Mouse (Mus musculus) stomach, embryonic 16.5 days (tissue): ENCODE data around the gene Pld1. TPM values are rescaled to one million over a fixed set of nuclear protein-coding genes. Genes with fewer than 3 reads are reported as not detected.

Source experiments
- ATAC-seq: fragments of 200-750 bp; cut with Nextera tagmentation; 2 replicates; pipeline ENCODE4 v1.8.0; 2017; ENCODE audit warnings: moderate number of reproducible peaks, moderate TSS enrichment; ENCODE audit not compliant: insufficient read depth, low FRiP score
- H3K27ac ChIP-seq: fragments of 300-500 bp; sonication (generic); 2 replicates; pipeline ENCODE4 v1.5.1; 2014; ENCODE audit warnings: low read length
- H3K27me3 ChIP-seq: fragments of 300-500 bp; sonication (generic); 2 replicates; pipeline ENCODE4 v1.6.1; 2014; ENCODE audit warnings: low read length, control low read depth, mixed read lengths; ENCODE audit not compliant: control insufficient read depth, insufficient read depth
- H3K36me3 ChIP-seq: fragments of 300-500 bp; sonication (generic); 2 replicates; pipeline ENCODE4 v1.6.1; 2014; ENCODE audit warnings: low read length; ENCODE audit not compliant: control insufficient read depth, insufficient read depth
- H3K4me1 ChIP-seq: fragments of 300-500 bp; sonication (generic); 2 replicates; pipeline ENCODE4 v1.6.1; 2014; ENCODE audit warnings: low read length, control low read depth, mixed read lengths; ENCODE audit not compliant: control insufficient read depth, insufficient read depth
- H3K4me2 ChIP-seq: fragments of 300-500 bp; sonication (generic); 2 replicates; pipeline ENCODE4 v1.6.1; 2014; ENCODE audit warnings: low read depth, low read length, mixed read lengths
- H3K4me3 ChIP-seq: fragments of 300-500 bp; sonication (generic); replicated peaks from 2 replicates; pipeline ENCODE4 v1.5.1; 2014; ENCODE audit warnings: mild to moderate bottlenecking, low read length
- H3K9ac ChIP-seq: fragments of 300-500 bp; sonication (generic); 2 replicates; pipeline ENCODE4 v1.6.1; 2014; ENCODE audit warnings: low read length
- H3K9me3 ChIP-seq: fragments of 300-500 bp; sonication (generic); replicated peaks from 2 replicates; pipeline ENCODE4 v1.6.1; 2016; ENCODE audit warnings: low read length, control low read depth; ENCODE audit not compliant: control insufficient read depth
- WGBS: fragments of 180-500 bp; shearing (Covaris S2); extraction: QIAGEN DNeasy Blood & Tissue Kit; methylation state at CpG from one replicate; pipeline ENCODE4 v1.1.7; 2014; 5-methylcytosine and 5-hydroxymethylcytosine counted together
- polyA plus RNA-seq: library from polyadenylated mRNA; unstranded; fragments of >200 nt; fragmentation: Nextera tagmentation; extraction: Ambion mirVana; gene quantifications from 2 replicates; pipeline ENCODE4 v1.2.1, GENCODE M21; 2015

Pld1 gene
- polyA plus RNA-seq, 1 experiment from 2014 or later: 11.4 TPM

- 50% methylated on average over 1 of the region's 1 CpGs for WGBS
- H3K36me3 ChIP-seq: no peaks in the 10 kb centered on the region
- H3K4me3 ChIP-seq: no peak overlapping the region
- no peaks in the 10 kb centered on the region for H3K9me3 ChIP-seq
- no peaks in the 10 kb centered on the region for H3K27me3 ChIP-seq
- H3K27ac ChIP-seq: no peak overlapping the region
- H3K4me2 ChIP-seq: no peak overlapping the region
- H3K9ac ChIP-seq: no peak overlapping the region
- H3K4me1 ChIP-seq: no peaks in the 10 kb centered on the region
- ATAC-seq: no peak
Observed at GRCm38 (mm10) chr3:28164678-28165077, 226.2 kb downstream of the Pld1 start.

- Histone ChIP-seq H3K27ac (no peak overlapping the region), H3K9me3 (no peaks in the 10 kb centered on the region), H3K4me2 (no peak overlapping the region), H3K9ac (no peak overlapping the region), H3K27me3 (no peaks in the 10 kb centered on the region), H3K4me3 (no peak overlapping the region), H3K36me3 (no peaks in the 10 kb centered on the region), H3K4me1 (no peaks in the 10 kb centered on the region)
- no peak for ATAC-seq
- 0% methylated on average over 1 of the region's 1 CpGs for WGBS
Observed at GRCm38 (mm10) chr3:28165598-28165997, 227.1 kb downstream of the Pld1 start.

GRCm38 (mm10) chr3:28167796-28168505 is 229.5 kb downstream of the Pld1 start:
- 84% methylated on average over 6 of the region's 6 CpGs for WGBS
- no peak overlapping the region for H3K9ac ChIP-seq

DNA sequence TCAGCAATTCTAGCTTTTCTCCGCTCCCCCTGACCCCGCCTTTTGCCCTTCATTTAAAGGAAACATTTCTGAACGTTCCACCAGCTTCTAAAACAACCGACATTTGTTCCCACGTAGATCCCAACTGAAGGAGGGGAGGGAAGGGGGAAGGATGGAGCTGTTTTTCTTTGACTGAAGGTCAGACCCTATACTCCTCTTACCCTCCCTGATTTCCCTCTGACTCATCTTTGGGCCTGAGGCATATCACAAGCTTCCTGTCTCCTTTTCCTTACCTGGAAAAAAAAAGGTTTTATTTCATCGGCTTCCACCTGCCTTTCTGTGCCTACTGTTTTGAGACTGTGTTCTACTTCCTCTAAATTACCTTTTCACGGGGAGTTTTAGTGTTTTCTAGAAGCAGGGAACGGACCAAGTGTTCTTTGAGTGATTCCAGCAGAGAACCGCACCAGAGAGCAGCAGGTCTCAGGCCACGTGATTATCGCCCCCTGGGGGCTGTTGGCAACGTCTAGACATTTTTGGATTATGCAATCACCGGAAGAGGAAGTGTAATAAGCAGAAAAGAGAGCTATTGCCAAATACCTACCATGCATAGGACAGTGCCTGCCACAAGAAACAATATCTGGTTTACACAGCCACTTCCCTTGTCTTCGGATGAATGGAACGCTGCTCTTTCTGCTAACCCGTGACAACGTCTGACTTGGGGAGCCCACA is 232.6 kb downstream of the Pld1 start:
- peak; percentile 24; the same call in 1 of the 2 replicates for ATAC-seq
- Histone ChIP-seq H3K9ac (no peak overlapping the region), H3K36me3 (no peaks in the 10 kb centered on the region), H3K4me2 (no peak overlapping the region), H3K27me3 (no peaks in the 10 kb centered on the region), H3K4me3 (no peak overlapping the region), H3K9me3 (no peaks in the 10 kb centered on the region), H3K4me1 (peaks cover 9% of the 10 kb centered on the region), H3K27ac (no peak overlapping the region)
- WGBS: 38% methylated on average over 17 of the region's 17 CpGs

More at GRCm38 (mm10) chr3:28167796-28168505, 229.5 kb downstream of the Pld1 start:
- no peak overlapping the region for H3K27ac ChIP-seq
- H3K4me1 ChIP-seq: peaks cover 9% of the 10 kb centered on the region
- no peaks in the 10 kb centered on the region for H3K36me3 ChIP-seq
- no peaks in the 10 kb centered on the region for H3K27me3 ChIP-seq
- no peaks in the 10 kb centered on the region for H3K9me3 ChIP-seq
- no peak for ATAC-seq
- no peak overlapping the region for H3K4me2 ChIP-seq
- H3K4me3 ChIP-seq: no peak overlapping the region

GRCm38 (mm10) chr3:28175997-28176967 is 237.8 kb downstream of the Pld1 start:
- peak; percentile 85 for ATAC-seq
- Histone ChIP-seq H3K4me2 (peak overlapping the region; percentile 36), H3K9ac (0 out of 2 replicates have a peak overlapping the region, but pooled peaks have one; percentile 26), H3K27ac (peak overlapping the region; percentile 57), H3K27me3 (no peaks in the 10 kb centered on the region), H3K9me3 (no peaks in the 10 kb centered on the region), H3K4me3 (no peak overlapping the region), H3K36me3 (no peaks in the 10 kb centered on the region), H3K4me1 (peaks cover 3% of the 10 kb centered on the region; the same call in 1 of the 2 replicates)
- WGBS: 22% methylated on average over 21 of the region's 21 CpGs

DNA sequence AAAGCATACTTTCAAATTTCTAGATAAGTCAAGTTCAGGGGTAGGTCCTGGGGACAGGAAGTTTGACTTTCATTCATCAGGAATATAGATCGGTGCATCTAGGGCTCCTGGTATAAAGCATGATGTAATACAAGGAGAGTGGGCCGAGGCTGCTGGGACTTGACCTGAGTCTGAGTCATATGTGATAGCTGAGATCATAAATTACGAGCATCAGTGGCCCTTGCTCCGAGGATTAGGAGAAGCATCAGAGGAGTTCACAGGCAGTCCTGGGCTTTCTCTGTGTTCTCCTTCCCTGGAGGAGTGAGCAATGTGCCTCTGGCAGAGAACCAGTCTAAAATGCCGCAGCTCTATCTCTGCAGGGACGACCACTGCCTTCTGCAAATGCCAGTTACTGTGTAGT is 239.8 kb downstream of the Pld1 start:
- no peak for ATAC-seq
- WGBS: 55% methylated on average over 6 of the region's 6 CpGs
- Histone ChIP-seq H3K36me3 (no peaks in the 10 kb centered on the region), H3K9me3 (no peaks in the 10 kb centered on the region), H3K27ac (no peak overlapping the region), H3K4me3 (no peak overlapping the region), H3K27me3 (no peaks in the 10 kb centered on the region), H3K9ac (no peak overlapping the region), H3K4me1 (no peaks in the 10 kb centered on the region), H3K4me2 (no peak overlapping the region)

Other genes starting within 250 kb of the Pld1 start
- 27.7 and 28.6 TPM in 2 replicates for gene Fndc3b, start 227.4 kb upstream of the Pld1 start, polyA plus RNA-seq
- not detected in 2 replicates for gene Tmem212, start 42.3 kb upstream of the Pld1 start, polyA plus RNA-seq